Mouse (Mus musculus) intestine, embryonic 16.5 days (tissue): ENCODE results near the gene Ddah2. TPM values are rescaled to one million over a fixed set of nuclear protein-coding genes. Genes with fewer than 3 reads are reported as not detected.

Experiments
- ATAC-seq: fragments of 200-750 bp; cut with Nextera tagmentation; 2 replicates; pipeline ENCODE4 v1.8.0; 2017; ENCODE audit warnings: moderate TSS enrichment, moderate library complexity
- H3K27ac ChIP-seq: fragments of 300-500 bp; sonication (generic); 2 replicates; pipeline ENCODE4 v1.5.1; 2014; ENCODE audit warnings: mild to moderate bottlenecking, low read length
- H3K27me3 ChIP-seq: fragments of 300-500 bp; sonication (generic); replicated peaks from 2 replicates; pipeline ENCODE4 v1.6.1; 2014; ENCODE audit warnings: low read length, control low read depth, mixed read lengths; ENCODE audit not compliant: control insufficient read depth, insufficient read depth
- H3K36me3 ChIP-seq: fragments of 300-500 bp; sonication (generic); 2 replicates; pipeline ENCODE4 v1.6.1; 2014; ENCODE audit warnings: low read length, control low read depth; ENCODE audit not compliant: control insufficient read depth, insufficient read depth
- H3K4me1 ChIP-seq: fragments of 300-500 bp; sonication (generic); 2 replicates; pipeline ENCODE4 v1.6.1; 2014; ENCODE audit warnings: low read length, control low read depth, mixed read lengths; ENCODE audit not compliant: control insufficient read depth, insufficient read depth
- H3K4me2 ChIP-seq: fragments of 300-500 bp; sonication (generic); 2 replicates; pipeline ENCODE4 v1.6.1; 2014; ENCODE audit warnings: low read depth, low read length, control low read depth
- H3K4me3 ChIP-seq: fragments of 300-500 bp; sonication (generic); 2 replicates; pipeline ENCODE4 v1.5.1; 2014; ENCODE audit warnings: mild to moderate bottlenecking, low read length
- H3K9ac ChIP-seq: fragments of 300-500 bp; sonication (generic); 2 replicates; pipeline ENCODE4 v1.6.1; 2014; ENCODE audit warnings: low read depth, low read length
- H3K9me3 ChIP-seq: fragments of 300-500 bp; sonication (generic); 2 replicates; pipeline ENCODE4 v1.6.1; 2016; ENCODE audit warnings: low read length, control low read depth; ENCODE audit not compliant: control insufficient read depth
- WGBS: fragments of 180-500 bp; shearing (Covaris S2); extraction: QIAGEN DNeasy Blood & Tissue Kit; methylation state at CpG from one replicate; pipeline ENCODE4 v1.1.7; 2014; 5-methylcytosine and 5-hydroxymethylcytosine counted together
- polyA plus RNA-seq: library from polyadenylated mRNA; unstranded; fragments of >200 nt; fragmentation: Nextera tagmentation; extraction: Ambion mirVana; gene quantifications from 2 replicates; pipeline ENCODE4 v1.2.1, GENCODE M21; 2015

Ddah2 gene
- polyA plus RNA-seq, 1 experiment from 2014 or later: 170 TPM

DNA sequence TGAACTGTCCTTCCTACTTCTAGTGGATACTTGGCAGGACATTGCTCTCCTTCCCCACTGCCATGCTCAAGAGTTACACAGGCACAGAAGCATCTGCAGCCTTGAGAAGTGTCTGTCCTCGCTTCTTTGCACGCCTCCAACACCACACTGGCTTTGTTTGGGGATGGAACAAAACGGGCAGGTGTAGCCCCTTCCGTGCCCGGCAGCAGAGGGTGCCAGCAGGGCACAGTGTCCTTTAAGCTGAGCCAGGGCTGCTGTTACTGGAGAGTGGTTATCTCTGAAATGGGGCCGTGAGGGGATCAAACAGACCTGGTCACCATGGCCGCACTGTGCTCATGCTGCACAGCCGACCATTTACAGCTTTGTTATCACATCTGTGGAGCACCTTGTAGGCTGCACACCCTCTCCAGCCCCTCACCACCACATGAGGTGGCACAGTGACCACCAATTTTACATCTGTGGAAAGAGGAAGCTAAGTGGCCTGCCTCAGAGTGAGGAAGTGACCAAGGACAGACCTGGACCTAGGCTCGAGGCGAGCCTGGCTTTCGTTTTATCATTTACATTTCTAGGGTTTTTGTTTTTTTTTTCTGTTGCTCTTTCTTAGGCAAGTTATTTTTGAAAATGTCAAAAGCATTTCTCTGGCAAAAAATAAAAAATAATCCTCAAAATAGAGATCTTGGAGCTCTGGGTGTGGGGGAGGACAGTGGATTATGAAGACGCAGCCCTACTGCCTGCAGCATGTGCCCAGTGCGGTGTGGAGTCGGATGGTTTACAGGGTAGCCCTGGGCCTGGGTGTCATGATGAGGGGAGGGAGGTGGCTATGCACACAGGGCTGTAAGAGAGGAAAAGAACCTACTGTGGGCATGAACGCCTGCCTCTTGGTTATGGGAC is 35.9 kb downstream of the Ddah2 start:
- H3K4me3 ChIP-seq: no peak overlapping the region
- no peak overlapping the region for H3K4me2 ChIP-seq
- WGBS: 78% methylated on average over 15 of the region's 15 CpGs
- no peak for ATAC-seq
- H3K9me3 ChIP-seq: no peaks in the 10 kb centered on the region
- no peak overlapping the region; the same call in 1 of the 2 replicates for H3K27ac ChIP-seq
- H3K36me3 ChIP-seq: peaks cover 20% of the 10 kb centered on the region
- no peaks in the 10 kb centered on the region for H3K27me3 ChIP-seq
- H3K4me1 ChIP-seq: peaks cover 11% of the 10 kb centered on the region; the same call in 1 of the 2 replicates
- 0 out of 2 replicates have a peak overlapping the region, but pooled peaks have one; percentile 24 for H3K9ac ChIP-seq

DNA sequence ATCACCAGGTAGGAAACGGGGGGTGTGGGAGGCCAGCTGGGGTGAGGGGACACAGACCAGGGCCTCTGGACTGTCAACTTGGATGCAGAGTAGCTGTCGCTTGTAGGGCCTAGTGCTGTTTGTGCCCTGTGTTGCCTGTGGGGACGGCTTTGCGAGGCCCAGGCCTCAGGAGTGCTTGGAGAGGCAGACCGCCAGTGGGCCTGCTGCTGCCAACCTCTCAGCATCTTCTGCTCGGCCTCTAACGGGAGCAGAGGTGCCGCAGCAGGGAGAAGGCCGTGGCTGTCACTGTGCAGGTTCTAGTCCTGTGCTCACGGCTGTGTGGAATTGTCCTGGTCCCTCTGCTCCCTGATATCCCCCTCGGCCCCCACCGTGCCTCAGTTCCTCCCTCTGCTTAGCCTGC is 37.8 kb downstream of the Ddah2 start:
- WGBS: 87% methylated on average over 12 of the region's 12 CpGs

DNA sequence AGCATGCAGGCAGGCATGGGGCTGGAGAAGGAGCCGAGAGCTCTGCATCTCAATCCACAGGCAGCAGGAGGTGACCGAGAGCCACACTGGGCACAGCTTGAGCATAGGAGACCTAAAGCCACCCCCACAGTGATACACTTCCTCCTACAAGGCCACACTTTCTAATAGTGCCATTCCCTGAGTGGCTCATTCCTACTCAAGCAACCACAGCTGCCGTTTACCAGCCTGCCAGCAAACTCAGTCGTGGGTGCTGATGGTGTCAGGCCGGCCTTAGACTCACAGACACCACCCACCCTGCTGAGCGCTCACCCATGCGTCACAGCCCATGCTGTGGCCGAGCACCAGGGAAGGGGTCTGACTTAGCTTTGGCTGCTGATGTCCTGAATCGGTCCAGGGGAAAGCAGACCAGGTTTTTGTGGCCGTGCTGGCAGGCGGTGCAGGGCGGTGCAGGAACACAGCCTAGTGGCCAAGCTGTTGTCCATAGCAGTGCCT is 38.4 kb downstream of the Ddah2 start:
- no peaks in the 10 kb centered on the region for H3K9me3 ChIP-seq
- H3K36me3 ChIP-seq: peaks cover 34% of the 10 kb centered on the region
- H3K27me3 ChIP-seq: no peaks in the 10 kb centered on the region
- ATAC-seq: no peak
- no peak overlapping the region for H3K27ac ChIP-seq
- H3K9ac ChIP-seq: no peak overlapping the region
- WGBS: 89% methylated on average over 12 of the region's 12 CpGs
- no peak overlapping the region for H3K4me2 ChIP-seq
- no peak overlapping the region for H3K4me3 ChIP-seq
- H3K4me1 ChIP-seq: peaks cover 16% of the 10 kb centered on the region; the same call in 1 of the 2 replicates

More for the DNA sequence above, 37.8 kb downstream of the Ddah2 start:
- no peaks in the 10 kb centered on the region for H3K27me3 ChIP-seq
- H3K4me2 ChIP-seq: no peak overlapping the region
- ATAC-seq: no peak
- no peak overlapping the region for H3K4me3 ChIP-seq
- H3K9me3 ChIP-seq: no peaks in the 10 kb centered on the region
- no peak overlapping the region for H3K9ac ChIP-seq
- no peak overlapping the region for H3K27ac ChIP-seq
- H3K36me3 ChIP-seq: peaks cover 30% of the 10 kb centered on the region
- H3K4me1 ChIP-seq: peaks cover 10% of the 10 kb centered on the region; the same call in 1 of the 2 replicates

DNA sequence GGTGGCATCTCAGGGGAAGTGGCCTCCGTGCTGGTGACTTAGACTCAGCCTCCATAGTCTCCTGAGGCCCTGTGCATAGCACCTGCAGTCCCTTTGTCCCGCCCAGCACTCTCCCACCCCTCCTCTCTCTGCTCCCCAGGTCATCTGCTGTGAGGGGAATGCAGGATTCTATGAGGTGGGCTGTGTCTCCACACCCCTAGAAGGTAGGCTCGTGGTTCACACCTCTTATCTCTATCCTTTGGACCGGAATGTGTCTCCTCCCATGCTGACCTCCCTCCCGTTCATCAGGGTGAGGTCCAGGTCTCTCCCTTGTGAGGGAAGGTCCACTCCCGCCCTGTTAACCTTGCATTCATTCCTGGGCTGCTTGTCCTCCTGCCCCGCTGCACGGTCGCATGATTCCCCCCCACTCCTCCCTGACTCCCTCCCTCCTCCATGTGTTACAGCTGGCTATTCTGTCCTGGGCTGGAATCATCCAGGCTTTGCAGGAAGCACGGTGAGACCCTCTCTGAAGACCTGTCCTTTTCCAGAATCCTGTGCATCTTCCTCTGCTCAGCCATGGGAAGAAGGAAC is 41.4 kb downstream of the Ddah2 start:
- H3K9ac ChIP-seq: no peak overlapping the region; the same call in 1 of the 2 replicates
- peak; percentile 67 for ATAC-seq
- H3K27me3 ChIP-seq: no peaks in the 10 kb centered on the region
- H3K27ac ChIP-seq: peak overlapping the region; percentile 43; the same call in 1 of the 2 replicates
- H3K4me1 ChIP-seq: peaks cover 26% of the 10 kb centered on the region
- WGBS: 51% methylated on average over 10 of the region's 10 CpGs
- no peak overlapping the region for H3K4me2 ChIP-seq
- no peaks in the 10 kb centered on the region for H3K9me3 ChIP-seq
- peaks cover 29% of the 10 kb centered on the region for H3K36me3 ChIP-seq
- no peak overlapping the region for H3K4me3 ChIP-seq

DNA sequence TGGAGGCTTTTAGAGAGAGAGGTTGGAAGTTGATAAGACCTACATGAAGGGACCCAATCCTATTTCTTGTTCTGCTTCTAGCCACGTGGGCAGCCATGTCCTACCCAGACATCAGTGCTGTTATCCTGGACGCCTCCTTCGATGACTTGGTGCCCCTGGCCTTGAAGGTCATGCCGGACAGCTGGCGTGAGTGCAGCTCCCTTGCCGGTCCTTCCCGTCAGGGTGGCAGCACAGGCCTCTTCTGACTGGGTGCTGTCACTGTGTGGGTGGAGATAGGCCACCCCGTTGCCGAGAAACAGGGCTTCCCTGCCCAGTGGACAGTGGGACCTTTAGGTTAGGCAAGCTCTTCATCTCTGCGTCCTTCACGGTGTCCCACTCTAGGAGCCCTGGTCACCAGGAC is 42.3 kb downstream of the Ddah2 start:
- no peak overlapping the region for H3K9ac ChIP-seq
- H3K27ac ChIP-seq: no peak overlapping the region
- H3K27me3 ChIP-seq: no peaks in the 10 kb centered on the region
- 89% methylated on average over 11 of the region's 11 CpGs for WGBS
- H3K9me3 ChIP-seq: no peaks in the 10 kb centered on the region
- H3K4me2 ChIP-seq: no peak overlapping the region
- H3K4me1 ChIP-seq: peaks cover 28% of the 10 kb centered on the region
- H3K36me3 ChIP-seq: peaks cover 29% of the 10 kb centered on the region
- ATAC-seq: no peak
- H3K4me3 ChIP-seq: no peak overlapping the region

DNA sequence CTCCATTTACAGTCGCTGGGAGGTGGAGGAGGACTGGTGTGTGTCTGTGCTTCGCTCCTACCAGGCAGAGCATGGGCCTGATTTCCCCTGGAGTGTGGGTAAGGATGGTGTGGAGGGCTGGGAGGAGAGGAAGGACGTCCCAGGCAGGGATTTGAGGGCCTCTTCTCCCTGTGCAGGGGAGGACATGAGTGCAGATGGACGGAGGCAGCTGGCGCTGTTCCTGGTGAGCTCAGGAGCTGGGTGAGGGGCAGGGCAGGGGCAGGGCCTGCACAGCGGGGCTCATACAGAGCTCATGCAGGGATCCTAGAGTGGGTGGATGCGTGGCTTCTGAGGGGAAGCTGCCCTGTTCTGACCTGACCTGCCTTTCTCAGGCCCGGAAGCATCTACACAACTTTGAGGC is 43.5 kb downstream of the Ddah2 start:
- peaks cover 28% of the 10 kb centered on the region for H3K4me1 ChIP-seq

DNA sequence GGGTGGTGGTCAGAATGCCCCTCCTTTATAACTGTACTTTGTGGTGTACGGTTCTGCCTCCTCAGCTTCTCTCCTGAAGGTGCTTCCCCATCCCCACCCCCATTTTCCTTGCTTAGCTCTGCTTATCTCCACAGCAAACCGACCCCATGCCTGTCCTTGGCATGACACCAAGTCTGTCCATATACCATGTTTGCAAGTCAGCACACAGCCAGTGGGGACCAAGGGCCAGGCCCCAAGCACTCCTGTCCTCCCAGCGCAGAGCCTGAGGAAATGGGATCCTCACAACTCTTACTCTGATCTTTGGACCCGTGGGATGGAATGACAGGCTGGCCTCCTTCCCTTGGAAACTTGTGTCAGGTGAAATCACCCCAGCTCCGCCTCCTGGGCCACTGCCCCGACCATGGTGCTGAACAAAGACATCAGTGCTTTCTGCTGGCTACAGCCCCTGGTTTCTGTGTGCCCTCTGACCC is 44.4 kb downstream of the Ddah2 start:
- peak overlapping the region; percentile 41 for H3K9ac ChIP-seq
- H3K36me3 ChIP-seq: peaks cover 16% of the 10 kb centered on the region
- ATAC-seq: peak; percentile 77
- no peaks in the 10 kb centered on the region for H3K27me3 ChIP-seq
- no peaks in the 10 kb centered on the region for H3K9me3 ChIP-seq
- WGBS: 53% methylated on average over 6 of the region's 6 CpGs
- H3K4me1 ChIP-seq: peaks cover 28% of the 10 kb centered on the region
- no peak overlapping the region for H3K4me3 ChIP-seq
- H3K4me2 ChIP-seq: no peak overlapping the region
- H3K27ac ChIP-seq: peak overlapping the region; percentile 85

More for the DNA sequence above, 43.5 kb downstream of the Ddah2 start:
- WGBS: 66% methylated on average over 8 of the region's 8 CpGs
- Histone ChIP-seq H3K27ac (peak overlapping the region; percentile 38; the same call in 1 of the 2 replicates), H3K4me2 (no peak overlapping the region), H3K36me3 (peaks cover 18% of the 10 kb centered on the region), H3K9me3 (no peaks in the 10 kb centered on the region), H3K4me3 (no peak overlapping the region), H3K9ac (no peak overlapping the region; the same call in 1 of the 2 replicates), H3K27me3 (no peaks in the 10 kb centered on the region)
- ATAC-seq: no peak

DNA sequence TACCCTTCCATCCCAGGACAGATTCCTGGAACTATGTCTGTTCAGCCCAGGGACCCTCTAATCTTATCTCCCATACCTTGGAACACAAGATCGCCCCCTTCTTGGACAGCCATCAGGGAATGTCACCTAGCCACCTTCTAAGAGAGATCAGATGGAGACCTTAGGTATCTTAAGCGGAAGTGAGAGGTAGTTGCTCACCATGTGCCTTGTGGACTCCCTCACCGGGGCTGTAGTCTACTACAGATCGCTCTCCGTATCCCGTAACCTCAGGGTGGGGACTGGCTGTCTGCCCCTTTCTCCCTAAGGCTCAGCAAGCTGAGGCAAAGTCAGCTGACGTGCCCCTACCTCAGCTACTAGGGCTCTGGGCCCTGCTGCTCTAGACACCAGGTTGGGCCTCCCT is 45.2 kb downstream of the Ddah2 start:
- Histone ChIP-seq H3K27me3 (no peaks in the 10 kb centered on the region), H3K4me2 (no peak overlapping the region), H3K9ac (0 out of 2 replicates have a peak overlapping the region, but pooled peaks have one; percentile 30), H3K36me3 (peaks cover 16% of the 10 kb centered on the region), H3K4me3 (no peak overlapping the region), H3K9me3 (no peaks in the 10 kb centered on the region), H3K27ac (peak overlapping the region; percentile 85), H3K4me1 (peaks cover 28% of the 10 kb centered on the region)
- 83% methylated on average over 7 of the region's 7 CpGs for WGBS
- ATAC-seq: no peak

DNA sequence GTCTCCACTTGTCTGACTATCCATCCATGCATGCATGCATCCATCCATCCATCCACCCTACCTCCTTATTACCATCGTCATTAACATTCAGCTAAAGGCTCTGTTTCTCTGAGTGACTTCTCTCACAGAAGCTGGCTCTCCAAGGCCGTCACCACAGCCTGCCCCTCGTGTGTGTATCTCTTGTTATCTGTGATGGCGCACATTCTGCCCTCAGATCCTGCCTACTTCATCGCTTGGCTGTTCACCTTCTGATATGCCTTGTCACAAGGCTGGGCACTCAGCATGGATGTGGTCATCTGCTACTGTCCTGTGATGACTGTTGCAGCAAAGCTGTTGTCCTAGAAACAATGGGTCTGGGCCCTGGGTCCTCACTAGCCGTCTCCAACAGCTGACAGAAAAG is 45.9 kb downstream of the Ddah2 start:
- WGBS: 75% methylated on average over 6 of the region's 6 CpGs
- peaks cover 25% of the 10 kb centered on the region for H3K4me1 ChIP-seq
- no peak overlapping the region for H3K4me3 ChIP-seq
- no peak for ATAC-seq
- no peaks in the 10 kb centered on the region for H3K9me3 ChIP-seq
- no peak overlapping the region for H3K4me2 ChIP-seq
- peaks cover 16% of the 10 kb centered on the region for H3K36me3 ChIP-seq
- H3K27ac ChIP-seq: no peak overlapping the region
- no peaks in the 10 kb centered on the region for H3K27me3 ChIP-seq
- no peak overlapping the region for H3K9ac ChIP-seq
